Mouse (Mus musculus) hindbrain, embryonic 16.5 days (tissue): ENCODE data around the gene 1110065P20Rik. TPM values are rescaled to one million over a fixed set of nuclear protein-coding genes. Genes with fewer than 3 reads are reported as not detected.

Experiments
- ATAC-seq: fragments of 200-750 bp; cut with Nextera tagmentation; 2 replicates; pipeline ENCODE4 v1.8.0; 2017; ENCODE audit warnings: moderate TSS enrichment, moderate library complexity
- H3K27ac ChIP-seq: fragments of 300-500 bp; sonication (generic); 2 replicates; pipeline ENCODE4 v1.5.1; 2014; ENCODE audit warnings: low read depth, mild to moderate bottlenecking, control low read depth, low read length, moderate library complexity
- H3K27me3 ChIP-seq: fragments of 300-500 bp; sonication (generic); replicated peaks from 2 replicates; pipeline ENCODE4 v1.6.1; 2014; ENCODE audit warnings: low read length; ENCODE audit not compliant: control insufficient read depth, insufficient read depth
- H3K36me3 ChIP-seq: fragments of 300-500 bp; sonication (generic); 2 replicates; pipeline ENCODE4 v1.6.1; 2014; ENCODE audit warnings: mild to moderate bottlenecking, low read length, moderate library complexity, mixed read lengths; ENCODE audit not compliant: control insufficient read depth, insufficient read depth
- H3K4me1 ChIP-seq: fragments of 300-500 bp; sonication (generic); 2 replicates; pipeline ENCODE4 v1.6.1; 2014; ENCODE audit warnings: low read depth, low read length; ENCODE audit not compliant: control insufficient read depth, insufficient read depth
- H3K4me2 ChIP-seq: fragments of 300-500 bp; sonication (generic); 2 replicates; pipeline ENCODE4 v1.6.1; 2014; ENCODE audit warnings: mild to moderate bottlenecking, low read length, control low read depth, moderate library complexity
- H3K4me3 ChIP-seq: fragments of 300-500 bp; sonication (generic); 2 replicates; pipeline ENCODE4 v1.5.1; 2014; ENCODE audit warnings: mild to moderate bottlenecking, low read length, control low read depth, moderate library complexity
- H3K9ac ChIP-seq: fragments of 300-500 bp; sonication (generic); 2 replicates; pipeline ENCODE4 v1.6.1; 2014; ENCODE audit warnings: low read depth, mild to moderate bottlenecking, control low read depth, low read length, moderate library complexity
- H3K9me3 ChIP-seq: fragments of 300-500 bp; sonication (generic); 2 replicates; pipeline ENCODE4 v1.6.1; 2014; ENCODE audit warnings: mild to moderate bottlenecking, low read length, moderate library complexity; ENCODE audit not compliant: control insufficient read depth
- WGBS: fragments of 180-500 bp; shearing (Covaris S2); extraction: QIAGEN DNeasy Blood & Tissue Kit; methylation state at CpG from one replicate; pipeline ENCODE4 v1.1.7; 2014; 5-methylcytosine and 5-hydroxymethylcytosine counted together
- polyA plus RNA-seq: library from polyadenylated mRNA; unstranded; fragments of >200 nt; fragmentation: Nextera tagmentation; extraction: Ambion mirVana; gene quantifications from 2 replicates; pipeline ENCODE4 v1.2.1, GENCODE M21; 2015

1110065P20Rik gene
- polyA plus RNA-seq, 1 experiment from 2014 or later: 102 TPM

- Histone ChIP-seq H3K9me3 (0 out of 2 replicates have a peak, but pooled peaks cover 3% of the 10 kb centered on the region), H3K9ac (peak overlapping the region; percentile 70), H3K4me2 (peak overlapping the region; percentile 72), H3K36me3 (no peaks in the 10 kb centered on the region), H3K27me3 (peaks cover 9% of the 10 kb centered on the region; the same call in 1 of the 2 replicates), H3K4me3 (peak overlapping the region; percentile 61), H3K27ac (peak overlapping the region; percentile 71), H3K4me1 (peaks cover 13% of the 10 kb centered on the region)
- WGBS: under 1% methylated on average over 31 of the region's 37 CpGs
- peak; percentile 8; the same call in 1 of the 2 replicates for ATAC-seq
Measured at GRCm38 (mm10) chr4:124882151-124882729, 31.2 kb upstream of the 1110065P20Rik start.

- Histone ChIP-seq H3K27ac (peak overlapping the region; percentile 71), H3K4me2 (peak overlapping the region; percentile 72), H3K4me1 (peaks cover 13% of the 10 kb centered on the region), H3K27me3 (peaks cover 9% of the 10 kb centered on the region; the same call in 1 of the 2 replicates), H3K36me3 (no peaks in the 10 kb centered on the region), H3K4me3 (peak overlapping the region; percentile 61), H3K9me3 (0 out of 2 replicates have a peak, but pooled peaks cover 3% of the 10 kb centered on the region), H3K9ac (peak overlapping the region; percentile 70)
- peak; percentile 96 for ATAC-seq
- WGBS: under 1% methylated on average over 37 of the region's 37 CpGs
Measured at GRCm38 (mm10) chr4:124881341-124881908, 30.4 kb upstream of the 1110065P20Rik start.

GRCm38 (mm10) chr4:124880599-124880998 is 29.6 kb upstream of the 1110065P20Rik start, which contains the start of gene Epha10:
TSS of gene Epha10 (plus strand) at chr4:124880899.
- H3K9ac ChIP-seq: peak within 1 kb of the TSS; percentile 70
- peaks cover 13% of the 10 kb centered on the region for H3K4me1 ChIP-seq
- peaks cover 7% of the 10 kb centered on the region; the same call in 1 of the 2 replicates for H3K27me3 ChIP-seq
- H3K36me3 ChIP-seq: no peaks in the 10 kb centered on the region
- peak within 1 kb of the TSS; percentile 71 for H3K27ac ChIP-seq
- WGBS: 4% methylated on average over 10 of the region's 11 CpGs
- H3K4me2 ChIP-seq: peak within 1 kb of the TSS; percentile 72
- peak within 1 kb of the TSS; percentile 61 for H3K4me3 ChIP-seq
- ATAC-seq: no peak
- 0 out of 2 replicates have a peak, but pooled peaks cover 3% of the 10 kb centered on the region for H3K9me3 ChIP-seq

- no peaks in the 10 kb centered on the region for H3K9me3 ChIP-seq
- H3K27ac ChIP-seq: no peak overlapping the region
- no peaks in the 10 kb centered on the region for H3K4me1 ChIP-seq
- H3K4me3 ChIP-seq: no peak overlapping the region
- 84% methylated on average over 1 of the region's 1 CpGs for WGBS
- no peak overlapping the region for H3K4me2 ChIP-seq
- no peaks in the 10 kb centered on the region for H3K27me3 ChIP-seq
- no peak overlapping the region for H3K9ac ChIP-seq
- no peak for ATAC-seq
- H3K36me3 ChIP-seq: no peaks in the 10 kb centered on the region
Measured at GRCm38 (mm10) chr4:124872719-124873118, 21.7 kb upstream of the 1110065P20Rik start.

- peak within 1 kb of the TSS; percentile 87 for H3K4me2 ChIP-seq
- H3K4me1 ChIP-seq: peaks cover 18% of the 10 kb centered on the region
- peaks cover 14% of the 10 kb centered on the region for H3K36me3 ChIP-seq
- 1% methylated on average over 56 of the region's 77 CpGs for WGBS
- H3K9me3 ChIP-seq: no peaks in the 10 kb centered on the region
- peak within 1 kb of the TSS; percentile 93 for H3K9ac ChIP-seq
- H3K27ac ChIP-seq: peak within 1 kb of the TSS; percentile 81
- no peaks in the 10 kb centered on the region for H3K27me3 ChIP-seq
- peak; percentile 70 for ATAC-seq
- H3K4me3 ChIP-seq: peak within 1 kb of the TSS; percentile 78
Measured at GRCm38 (mm10) chr4:124861283-124862188, 10.5 kb upstream of the 1110065P20Rik start, which contains the start of gene Maneal. TSS of gene Maneal (minus strand) at chr4:124862171.

GRCm38 (mm10) chr4:124860446-124860845 is 9.4 kb upstream of the 1110065P20Rik start:
- no peaks in the 10 kb centered on the region for H3K9me3 ChIP-seq
- no peak overlapping the region for H3K9ac ChIP-seq
- no peak overlapping the region for H3K4me3 ChIP-seq
- no peaks in the 10 kb centered on the region for H3K27me3 ChIP-seq
- no peak overlapping the region for H3K27ac ChIP-seq
- 20% methylated on average over 7 of the region's 7 CpGs for WGBS
- H3K4me1 ChIP-seq: peaks cover 18% of the 10 kb centered on the region
- peaks cover 21% of the 10 kb centered on the region for H3K36me3 ChIP-seq
- peak overlapping the region; percentile 87 for H3K4me2 ChIP-seq
- ATAC-seq: no peak

- Histone ChIP-seq H3K4me2 (no peak overlapping the region), H3K4me3 (no peak overlapping the region), H3K27ac (no peak overlapping the region), H3K9me3 (no peaks in the 10 kb centered on the region), H3K36me3 (peaks cover 29% of the 10 kb centered on the region), H3K27me3 (no peaks in the 10 kb centered on the region), H3K4me1 (peaks cover 18% of the 10 kb centered on the region), H3K9ac (no peak overlapping the region)
- ATAC-seq: no peak
- 77% methylated on average over 5 of the region's 5 CpGs for WGBS
Measured at GRCm38 (mm10) chr4:124858370-124858769, 7.4 kb upstream of the 1110065P20Rik start.

GRCm38 (mm10) chr4:124856294-124856693 is 5.3 kb upstream of the 1110065P20Rik start:
- WGBS: 92% methylated on average over 8 of the region's 8 CpGs
- H3K36me3 ChIP-seq: peaks cover 29% of the 10 kb centered on the region

More at GRCm38 (mm10) chr4:124856294-124856693, 5.3 kb upstream of the 1110065P20Rik start:
- Histone ChIP-seq H3K4me2 (no peak overlapping the region), H3K9me3 (no peaks in the 10 kb centered on the region), H3K4me3 (no peak overlapping the region), H3K27me3 (no peaks in the 10 kb centered on the region), H3K9ac (no peak overlapping the region), H3K4me1 (peaks cover 26% of the 10 kb centered on the region), H3K27ac (no peak overlapping the region)
- ATAC-seq: no peak
